Mouse (Mus musculus) cerebellum, adult 2 months (tissue): ENCODE measurements around the gene Map6.

Experiments
- CTCF ChIP-seq: fragments of 200-500 bp; IDR thresholded peaks from 2 replicates; pipeline ENCODE4 v1.5.1; 2011; ENCODE audit warnings: low read depth, mild to moderate bottlenecking, control low read depth, low read length, moderate library complexity, borderline replicate concordance; ENCODE audit not compliant: insufficient read depth
- POLR2A ChIP-seq: fragments of 200-500 bp; IDR thresholded peaks from 2 replicates; pipeline ENCODE4 v1.6.1; 2011; ENCODE audit warnings: low read length, control low read depth, borderline replicate concordance; ENCODE audit not compliant: insufficient read depth

- no peak for TF ChIP-seq CTCF
- no peak for TF ChIP-seq POLR2A
These were observed 84.7 kb downstream of the Map6 start for GRCm38 (mm10) chr7:99351802-99352517.
